9 mouse cellular contexts compared by ENCODE assay signal in the genomic region with DNA sequence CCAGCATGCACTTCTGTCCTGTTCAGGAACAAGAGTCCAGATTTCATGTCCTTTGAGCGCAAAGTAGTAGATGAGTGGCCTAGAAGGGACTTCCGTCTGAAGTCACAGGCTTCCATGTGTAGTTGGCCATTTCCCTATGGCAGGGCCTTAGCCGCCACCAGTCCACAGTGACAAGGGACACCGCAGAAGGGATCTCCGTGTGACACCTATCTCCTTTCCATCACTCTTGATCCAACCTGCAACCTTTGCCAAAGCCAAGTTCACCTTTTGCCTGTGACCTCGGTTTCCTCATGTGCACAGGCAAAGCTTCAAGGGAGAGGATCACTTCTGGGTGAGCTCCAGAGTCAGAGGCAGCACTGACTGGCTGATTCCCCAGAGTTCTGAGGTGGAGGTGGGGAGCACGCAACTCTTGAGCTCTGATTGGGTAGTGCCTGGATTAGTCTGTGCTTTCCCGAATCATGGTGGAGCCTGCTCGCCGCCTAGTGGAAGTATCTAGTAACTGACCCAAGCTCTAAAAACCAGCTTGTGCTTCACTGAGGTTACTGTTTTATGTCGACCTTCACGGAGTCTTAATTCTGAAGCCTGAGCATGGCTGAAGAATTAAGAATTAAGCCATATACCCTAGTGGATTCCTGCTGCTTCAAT. TPM values are rescaled to one million over a fixed set of nuclear protein-coding genes. Genes with fewer than 3 reads are reported as not detected.
DNase-seq lines count a peak whose midpoint lies in the region; ATAC-seq and TF ChIP-seq lines count a peak whose summit lies in the region.
"Had no signal": no experiment of that assay in that cellular context is flagged by ENCODE, and none has a peak within 500 bp of the region (broad histone marks: within the 10 kb centered on the region; RNA-seq: fewer than 3 reads in every experiment).

No protein-coding gene starts in this region.

- TF ChIP-seq EP300 in CH12.LX (IDR thresholded peaks at IDR 0.05; ENCODE audit: low read length) = no peak
- TF ChIP-seq EP300 in liver, embryonic 14.5 days (IDR thresholded peaks at IDR 0.05; ENCODE audit: low read depth) = no peak

- H3K4me3 ChIP-seq in CH12.LX (replicated peaks in 1 of 3; ENCODE audit: low read depth in 2 of 3, low read length in 2 of 3, poor library complexity in 1 of 3) = no peak overlapping the region
- H3K4me3 ChIP-seq in bone marrow macrophage, adult 2 months (ENCODE audit: insufficient read depth, low read length) = no peak overlapping the region
- no peak overlapping the region for H3K4me3 ChIP-seq in embryonic fibroblast, embryonic 13.5 days (ENCODE audit: insufficient read depth, low read length)
- no peak overlapping the region for H3K4me3 ChIP-seq in heart, embryonic 16.5 days (ENCODE audit: low read length)
- no peak overlapping the region for H3K4me3 ChIP-seq in liver, embryonic 14.5 days (ENCODE audit: insufficient read depth in 1 of 2, low read depth in 2 of 2, low read length in 2 of 2)
- H3K4me3 ChIP-seq in neural tube, embryonic 15.5 days (replicated peaks) = no peak overlapping the region
- H3K4me3 ChIP-seq: erythroblast, embryonic 14.5 days had no signal

- 38% methylated on average over 12 of the region's 12 CpGs for WGBS in heart, embryonic 16.5 days
- 32% methylated on average over 12 of the region's 12 CpGs for WGBS in liver, embryonic 14.5 days (ENCODE audit: insufficient replicate concordance)
- WGBS in neural tube, embryonic 15.5 days = 39% methylated on average over 12 of the region's 12 CpGs

- peaks cover 4 to 14% of the 10 kb centered on the region in 2 experiments; a peak in 3 of 4 replicates for H3K4me1 ChIP-seq in CH12.LX (ENCODE audit: control insufficient read depth in 1 of 2, insufficient read depth in 2 of 2)
- no peaks in the 10 kb centered on the region for H3K4me1 ChIP-seq in bone marrow macrophage, adult 2 months (ENCODE audit: control insufficient read depth, insufficient read depth, low read length)
- no peaks in the 10 kb centered on the region for H3K4me1 ChIP-seq in embryonic fibroblast, embryonic 13.5 days (ENCODE audit: control insufficient read depth, insufficient read depth, low read length)
- H3K4me1 ChIP-seq in heart, embryonic 16.5 days (ENCODE audit: control insufficient read depth, insufficient read depth, low read length) = no peaks in the 10 kb centered on the region
- H3K4me1 ChIP-seq in liver, embryonic 14.5 days (replicated peaks; ENCODE audit: control insufficient read depth in 2 of 2, insufficient read depth in 2 of 2, low read length in 1 of 2) = no peaks in the 10 kb centered on the region
- H3K4me1 ChIP-seq in neural tube, embryonic 15.5 days = no peaks in the 10 kb centered on the region

- TF ChIP-seq CTCF in CH12.LX (conservative IDR thresholded peaks at IDR 0.05 in 1 of 2, IDR thresholded peaks at IDR 0.05 in 1 of 2; ENCODE audit: low read depth in 2 of 2, low read length in 2 of 2) = peak; percentile 75 to 95
- TF ChIP-seq CTCF in bone marrow macrophage, adult 2 months (IDR thresholded peaks at IDR 0.05; ENCODE audit: low read depth, low read length) = peak; percentile 64; the same call in 1 of the 2 replicates
- TF ChIP-seq CTCF in embryonic fibroblast, embryonic 13.5 days (IDR thresholded peaks at IDR 0.05; ENCODE audit: borderline replicate concordance, insufficient read depth, low read length) = peak; percentile 56; the same call in 1 of the 2 replicates
- TF ChIP-seq CTCF in liver, embryonic 14.5 days (IDR thresholded peaks at IDR 0.05; ENCODE audit: low read depth) = peak; percentile 74

- no peaks in the 10 kb centered on the region for H3K36me3 ChIP-seq in CH12.LX (replicated peaks in 1 of 2; ENCODE audit: control insufficient read depth in 1 of 2, insufficient read depth in 1 of 2, low read length in 1 of 2)
- H3K36me3 ChIP-seq in heart, embryonic 16.5 days (ENCODE audit: control insufficient read depth, insufficient read depth) = no peaks in the 10 kb centered on the region
- H3K36me3 ChIP-seq in liver, embryonic 14.5 days (replicated peaks; ENCODE audit: control insufficient read depth, insufficient read depth, low read depth) = no peaks in the 10 kb centered on the region
- H3K36me3 ChIP-seq in neural tube, embryonic 15.5 days = no peaks in the 10 kb centered on the region

- TF ChIP-seq RAD21 in CH12.LX (IDR thresholded peaks at IDR 0.05; ENCODE audit: low read depth, low read length) = peak; percentile 94

- H3K27ac ChIP-seq in CH12.LX (ENCODE audit: insufficient read depth, low read depth) = no peak overlapping the region
- H3K27ac ChIP-seq in bone marrow macrophage, adult 2 months (ENCODE audit: insufficient read depth, low read depth, low read length) = no peak overlapping the region
- no peak overlapping the region for H3K27ac ChIP-seq in embryonic fibroblast, embryonic 13.5 days (ENCODE audit: insufficient read depth, low read length)
- H3K27ac ChIP-seq in heart, embryonic 16.5 days (ENCODE audit: low read length) = no peak overlapping the region
- no peak overlapping the region for H3K27ac ChIP-seq in liver, embryonic 14.5 days
- H3K27ac ChIP-seq in neural tube, embryonic 15.5 days (replicated peaks) = no peak overlapping the region

- no peak overlapping the region for H3K4me2 ChIP-seq in CH12.LX (ENCODE audit: insufficient read depth, low read depth, poor library complexity, severe bottlenecking)
- no peak overlapping the region for H3K4me2 ChIP-seq in heart, embryonic 16.5 days (ENCODE audit: low read depth, low read length)
- H3K4me2 ChIP-seq in liver, embryonic 14.5 days (ENCODE audit: low read depth) = no peak overlapping the region
- peak overlapping the region; percentile 25; the same call in 1 of the 2 replicates for H3K4me2 ChIP-seq in neural tube, embryonic 15.5 days

- ATAC-seq in heart, embryonic 16.5 days (replicated peaks; ENCODE audit: extremely low read depth, insufficient read depth, low FRiP score) = peak; percentile 52; the same call in 1 of the 2 replicates
- no peak for ATAC-seq in liver, embryonic 14.5 days (ENCODE audit: insufficient read depth)
- ATAC-seq in neural tube, embryonic 15.5 days (ENCODE audit: low FRiP score) = peak; percentile 90

- dilution Hi-C loops in CH12.LX (cut with MboI; ENCODE audit: extremely low pct_ligation_motif_present, extremely low pct_unique_long_range_greater_than_20kb, low sequenced_read_pairs) = no loop called here

- no peaks in the 10 kb centered on the region for H3K79me2 ChIP-seq in CH12.LX (replicated peaks; ENCODE audit: control insufficient read depth, extremely low read depth, insufficient read depth, poor library complexity, severe bottlenecking)

- no peak for TF ChIP-seq POLR2A in CH12.LX (IDR thresholded peaks at IDR 0.05; ENCODE audit: low read depth, low read length)
- no peak for TF ChIP-seq POLR2A in bone marrow macrophage, adult 2 months (IDR thresholded peaks at IDR 0.05; ENCODE audit: borderline replicate concordance, low read depth, low read length)
- TF ChIP-seq POLR2A in embryonic fibroblast, embryonic 13.5 days (IDR thresholded peaks at IDR 0.05; ENCODE audit: low read depth, low read length) = no peak

- H3K9me3 ChIP-seq in CH12.LX (replicated peaks; ENCODE audit: low read length) = peaks cover 3% of the 10 kb centered on the region
- H3K9me3 ChIP-seq in heart, embryonic 16.5 days (replicated peaks; ENCODE audit: control insufficient read depth, low read length) = no peaks in the 10 kb centered on the region
- no peaks in the 10 kb centered on the region for H3K9me3 ChIP-seq in liver, embryonic 14.5 days (ENCODE audit: control insufficient read depth, low read length)
- no peaks in the 10 kb centered on the region for H3K9me3 ChIP-seq in neural tube, embryonic 15.5 days (replicated peaks)

- H3K27me3 ChIP-seq in CH12.LX (replicated peaks) = peaks cover 38% of the 10 kb centered on the region
- peaks cover 2% of the 10 kb centered on the region; the same call in 1 of the 2 replicates for H3K27me3 ChIP-seq in heart, embryonic 16.5 days (ENCODE audit: control insufficient read depth, insufficient read depth, low read length)
- no peaks in the 10 kb centered on the region; the same call in 1 of the 2 replicates for H3K27me3 ChIP-seq in liver, embryonic 14.5 days (ENCODE audit: control insufficient read depth, insufficient read depth, low read length)
- no peaks in the 10 kb centered on the region for H3K27me3 ChIP-seq in neural tube, embryonic 15.5 days (replicated peaks)

- no peak overlapping the region for H3K9ac ChIP-seq in CH12.LX (ENCODE audit: insufficient read depth, low read depth)
- H3K9ac ChIP-seq in heart, embryonic 16.5 days (ENCODE audit: low read length) = no peak overlapping the region
- no peak overlapping the region for H3K9ac ChIP-seq in liver, embryonic 14.5 days (replicated peaks)
- no peak overlapping the region for H3K9ac ChIP-seq in neural tube, embryonic 15.5 days (replicated peaks)

- peak; percentile 84 for DNase-seq in CH12.LX (ENCODE audit: extremely low read depth)
- DNase-seq in kidney, postnatal 25 days = peak; percentile 78 to 90
- peak; percentile 9 to 12 (median 11) for DNase-seq in liver, embryonic 14.5 days (ENCODE audit: low read depth in 3 of 3, low spot score in 3 of 3)
- peak; percentile 57 for DNase-seq in thymus, postnatal 14 days

- in situ Hi-C loops in CH12.LX (cut with MboI; ENCODE audit: low pct_ligation_motif_present, low pct_unique_long_range_greater_than_20kb, low sequenced_read_pairs) = loop anchor here (10.0 to 25.0 kb wide), 2 partner anchors 69 to 197 kb away; no protein-coding TSS in a partner anchor

RNA-seq across cellular contexts. Expression of gene Mal, which starts 27.3 kb away (rescaled TPM):
- total RNA-seq in CH12.LX (2012; rRNA removed) = not detected in 2 replicates
- not detected in 2 replicates for total RNA-seq in CH12.LX (2014; rRNA removed)
- not detected in 2 replicates for polyA plus RNA-seq in CH12.LX (2012; ENCODE audit: insufficient read length, low read depth)
- polyA plus RNA-seq in bone marrow macrophage, adult 2 months (2012; ENCODE audit: insufficient read depth, insufficient read length, missing spikeins) = not detected in 2 replicates
- polyA plus RNA-seq in embryonic fibroblast, embryonic 13.5 days (2011; ENCODE audit: insufficient read length, low read depth, missing spikeins) = not detected in 2 replicates
- 4.1 and 4.8 TPM in 2 replicates for polyA plus RNA-seq in heart, embryonic 16.5 days (2015; fragmentation: Nextera tagmentation; extraction: Ambion mirVana)
- polyA plus RNA-seq in liver, embryonic 14.5 days (2012; rRNA removed) = 0.01 and 0.03 TPM in 2 replicates
- polyA plus RNA-seq in liver, embryonic 14.5 days (2014; fragmentation: Nextera tagmentation; extraction: Ambion mirVana) = 0.06 and 0.10 TPM in 2 replicates
- 7.0 and 8.0 TPM in 2 replicates for polyA plus RNA-seq in neural tube, embryonic 15.5 days (2015; fragmentation: Nextera tagmentation; extraction: Ambion mirVana)
- polyA plus RNA-seq: erythroblast, embryonic 14.5 days had no signal

RNA-seq across cellular contexts. Expression of gene Mall, which starts 45.9 kb away (rescaled TPM):
- not detected in 2 replicates for total RNA-seq in CH12.LX (2012; rRNA removed)
- not detected in 2 replicates for total RNA-seq in CH12.LX (2014; rRNA removed)
- polyA plus RNA-seq in CH12.LX (2012; ENCODE audit: insufficient read length, low read depth) = 0.11 and 0.16 TPM in 2 replicates
- not detected in 2 replicates for polyA plus RNA-seq in bone marrow macrophage, adult 2 months (2012; ENCODE audit: insufficient read depth, insufficient read length, missing spikeins)
- not detected in 2 replicates for polyA plus RNA-seq in embryonic fibroblast, embryonic 13.5 days (2011; ENCODE audit: insufficient read length, low read depth, missing spikeins)
- 9.5 and 9.9 TPM in 2 replicates for polyA plus RNA-seq in heart, embryonic 16.5 days (2015; fragmentation: Nextera tagmentation; extraction: Ambion mirVana)
- polyA plus RNA-seq in liver, embryonic 14.5 days (2012; rRNA removed) = 0.02 and 0.06 TPM in 2 replicates
- not detected in 2 replicates for polyA plus RNA-seq in liver, embryonic 14.5 days (2014; fragmentation: Nextera tagmentation; extraction: Ambion mirVana)
- polyA plus RNA-seq in neural tube, embryonic 15.5 days (2015; fragmentation: Nextera tagmentation; extraction: Ambion mirVana) = 0.99 and 2.6 TPM in 2 replicates
- polyA plus RNA-seq: erythroblast, embryonic 14.5 days had no signal

Comparison
In these comparisons a context has a peak if more than half of its experiments do, and no peak if none do; other contexts are left out.
1. DNase-seq: peak in every context shown above with its lines; median percentile 84 in CH12.LX; 84 in kidney, postnatal 25 days; 57 in thymus, postnatal 14 days; 11 in liver, embryonic 14.5 days.